Mouse (Mus musculus): ENCODE measurements around the gene Abi1. TPM values are rescaled to one million over a fixed set of nuclear protein-coding genes. Genes with fewer than 3 reads are reported as not detected.

Gene Abi1
- polyA plus RNA-seq, 1 experiment from 2014 or later: 40.7 TPM

GRCm38 (mm10) chr2:22985973-22986657 lies 53.9 kb downstream of the Abi1 start:
- TF ChIP-seq CTCF (IDR thresholded peaks at IDR 0.05; ENCODE audit: low read depth) (no peak), EP300 (optimal IDR thresholded peaks at IDR 0.05) (no peak)
- H3K4me2 ChIP-seq (replicated peaks; ENCODE audit: low read depth): no peak overlapping the region
- no peaks in the 10 kb centered on the region for H3K27me3 ChIP-seq (ENCODE audit: control insufficient read depth, insufficient read depth, low read length)
- WGBS: 82% methylated on average over 2 of the region's 2 CpGs
- H3K4me1 ChIP-seq (replicated peaks; ENCODE audit: control insufficient read depth, insufficient read depth): no peaks in the 10 kb centered on the region
- H3K27ac ChIP-seq (replicated peaks): no peak overlapping the region
- H3K36me3 ChIP-seq (ENCODE audit: control insufficient read depth, insufficient read depth, low read length): no peaks in the 10 kb centered on the region
- ATAC-seq (ENCODE audit: low FRiP score, low TSS enrichment) (no peak), DNase-seq (ENCODE audit: low spot score) (no peak)
- no peak overlapping the region for H3K4me3 ChIP-seq (ENCODE audit: low read depth, low read length)
- no peaks in the 10 kb centered on the region for H3K9me3 ChIP-seq (ENCODE audit: control insufficient read depth, low read length)
- H3K9ac ChIP-seq (ENCODE audit: low read length): no peak overlapping the region

- ATAC-seq (ENCODE audit: low FRiP score, low TSS enrichment) (no peak), DNase-seq (ENCODE audit: low spot score) (no peak)
- Histone ChIP-seq H3K9me3 (ENCODE audit: control insufficient read depth, low read length) (no peaks in the 10 kb centered on the region), H3K4me1 (replicated peaks; ENCODE audit: control insufficient read depth, insufficient read depth) (no peaks in the 10 kb centered on the region), H3K27me3 (ENCODE audit: control insufficient read depth, insufficient read depth, low read length) (no peaks in the 10 kb centered on the region), H3K4me2 (replicated peaks; ENCODE audit: low read depth) (no peak overlapping the region), H3K36me3 (ENCODE audit: control insufficient read depth, insufficient read depth, low read length) (no peaks in the 10 kb centered on the region), H3K9ac (ENCODE audit: low read length) (no peak overlapping the region), H3K27ac (replicated peaks) (no peak overlapping the region), H3K4me3 (ENCODE audit: low read depth, low read length) (no peak overlapping the region)
- no peak for TF ChIP-seq CTCF (IDR thresholded peaks at IDR 0.05; ENCODE audit: low read depth)
- no peak for TF ChIP-seq EP300 (optimal IDR thresholded peaks at IDR 0.05)
- 64% methylated on average over 3 of the region's 3 CpGs for WGBS
Measured at GRCm38 (mm10) chr2:22977387-22977973, 62.6 kb downstream of the Abi1 start.

DNA sequence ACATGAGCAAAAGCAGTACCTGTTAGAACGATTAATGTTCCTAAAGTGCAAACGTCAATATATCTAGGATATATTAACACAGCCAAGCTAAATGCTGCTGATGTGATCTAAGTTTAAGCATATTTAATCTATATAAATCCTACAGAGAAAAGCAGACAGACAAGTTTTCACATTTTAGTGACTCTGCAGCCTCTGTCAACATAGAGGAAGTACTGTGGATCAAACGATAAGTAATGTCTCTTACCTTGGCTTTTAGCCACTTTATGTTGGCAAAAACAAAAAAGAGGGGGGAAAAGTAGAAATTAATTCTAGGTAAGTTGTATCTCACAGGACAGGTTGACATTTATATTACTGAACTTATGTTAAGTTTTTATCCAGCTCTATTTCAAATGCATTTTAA lies 77.1 kb downstream of the Abi1 start:
- DNase-seq (ENCODE audit: low spot score) (no peak), ATAC-seq (ENCODE audit: low FRiP score, low TSS enrichment) (no peak)
- H3K4me3 ChIP-seq (ENCODE audit: low read depth, low read length): no peak overlapping the region
- TF ChIP-seq CTCF (IDR thresholded peaks at IDR 0.05; ENCODE audit: low read depth) (no peak), EP300 (optimal IDR thresholded peaks at IDR 0.05) (no peak)
- H3K36me3 ChIP-seq (ENCODE audit: control insufficient read depth, insufficient read depth, low read length): no peaks in the 10 kb centered on the region
- H3K9me3 ChIP-seq (ENCODE audit: control insufficient read depth, low read length): no peaks in the 10 kb centered on the region
- no peaks in the 10 kb centered on the region for H3K4me1 ChIP-seq (replicated peaks; ENCODE audit: control insufficient read depth, insufficient read depth)
- no peak overlapping the region for H3K27ac ChIP-seq (replicated peaks)
- no peaks in the 10 kb centered on the region for H3K27me3 ChIP-seq (ENCODE audit: control insufficient read depth, insufficient read depth, low read length)
- H3K4me2 ChIP-seq (replicated peaks; ENCODE audit: low read depth): no peak overlapping the region
- 35% methylated on average over 3 of the region's 3 CpGs for WGBS
- no peak overlapping the region for H3K9ac ChIP-seq (ENCODE audit: low read length)

DNA sequence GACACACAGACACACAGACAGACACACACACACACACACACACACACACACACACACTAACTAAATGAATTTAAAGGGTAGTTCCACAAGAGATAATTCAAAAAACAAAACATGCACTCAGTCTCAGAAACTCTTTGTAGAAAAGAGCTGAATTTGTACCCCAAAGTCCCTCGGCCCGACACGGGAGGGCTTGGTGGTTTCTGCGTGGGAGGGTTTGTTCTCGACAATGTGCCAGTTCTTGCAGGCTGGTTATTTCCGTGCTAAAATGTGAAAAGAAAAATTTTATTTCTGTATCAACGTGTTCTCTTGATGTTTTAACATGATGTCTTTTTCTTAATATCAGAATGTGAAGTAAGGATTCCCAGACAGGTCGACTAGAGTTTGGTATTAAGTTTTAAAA lies 77.8 kb downstream of the Abi1 start:
- no peak overlapping the region for H3K4me2 ChIP-seq (replicated peaks; ENCODE audit: low read depth)
- ATAC-seq (ENCODE audit: low FRiP score, low TSS enrichment) (no peak), DNase-seq (ENCODE audit: low spot score) (no peak)
- no peak overlapping the region for H3K4me3 ChIP-seq (ENCODE audit: low read depth, low read length)
- 86% methylated on average over 8 of the region's 8 CpGs for WGBS
- no peak overlapping the region for H3K27ac ChIP-seq (replicated peaks)
- H3K9me3 ChIP-seq (ENCODE audit: control insufficient read depth, low read length): no peaks in the 10 kb centered on the region
- no peak for TF ChIP-seq CTCF (IDR thresholded peaks at IDR 0.05; ENCODE audit: low read depth)
- no peak for TF ChIP-seq EP300 (optimal IDR thresholded peaks at IDR 0.05)
- no peaks in the 10 kb centered on the region for H3K36me3 ChIP-seq (ENCODE audit: control insufficient read depth, insufficient read depth, low read length)
- H3K4me1 ChIP-seq (replicated peaks; ENCODE audit: control insufficient read depth, insufficient read depth): no peaks in the 10 kb centered on the region
- no peaks in the 10 kb centered on the region for H3K27me3 ChIP-seq (ENCODE audit: control insufficient read depth, insufficient read depth, low read length)
- H3K9ac ChIP-seq (ENCODE audit: low read length): no peak overlapping the region

GRCm38 (mm10) chr2:22961681-22962080 lies 78.4 kb downstream of the Abi1 start:
- no peak for ATAC-seq (ENCODE audit: low FRiP score, low TSS enrichment)
- H3K4me3 ChIP-seq (ENCODE audit: low read depth, low read length): no peak overlapping the region
- no peaks in the 10 kb centered on the region for H3K4me1 ChIP-seq (replicated peaks; ENCODE audit: control insufficient read depth, insufficient read depth)
- no peak overlapping the region for H3K27ac ChIP-seq (replicated peaks)
- no peaks in the 10 kb centered on the region for H3K9me3 ChIP-seq (ENCODE audit: control insufficient read depth, low read length)
- WGBS: 98% methylated on average over 2 of the region's 2 CpGs
- TF ChIP-seq CTCF (IDR thresholded peaks at IDR 0.05; ENCODE audit: low read depth) (peak; percentile 45), EP300 (optimal IDR thresholded peaks at IDR 0.05) (no peak)
- H3K9ac ChIP-seq (ENCODE audit: low read length): no peak overlapping the region
- no peaks in the 10 kb centered on the region for H3K27me3 ChIP-seq (ENCODE audit: control insufficient read depth, insufficient read depth, low read length)
- no peak overlapping the region for H3K4me2 ChIP-seq (replicated peaks; ENCODE audit: low read depth)
- no peak for DNase-seq (ENCODE audit: low spot score)
- no peaks in the 10 kb centered on the region for H3K36me3 ChIP-seq (ENCODE audit: control insufficient read depth, insufficient read depth, low read length)

DNA sequence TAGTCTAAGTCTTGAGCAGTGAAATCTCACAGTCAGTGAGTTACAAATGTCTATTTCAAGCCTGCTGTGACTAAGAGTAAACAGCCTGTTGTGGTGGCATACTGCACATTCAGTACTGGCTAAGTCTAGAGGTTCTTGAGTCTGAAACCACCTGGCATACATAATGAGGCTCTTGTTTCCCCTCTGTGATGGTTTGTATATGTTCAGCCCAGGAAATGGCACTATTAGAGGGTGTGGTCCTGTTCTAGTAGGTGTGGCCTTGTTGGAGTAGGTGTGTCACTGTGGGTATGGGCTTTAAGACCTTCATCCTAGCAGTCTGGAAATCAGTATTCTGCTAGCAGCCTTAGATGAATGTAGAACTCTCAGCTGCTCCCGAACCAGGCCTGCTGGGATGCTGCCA lies 82.6 kb downstream of the Abi1 start:
- WGBS: 86% methylated on average over 1 of the region's 1 CpGs
- no peak for ATAC-seq (ENCODE audit: low FRiP score, low TSS enrichment)

More for the DNA sequence above, 82.6 kb downstream of the Abi1 start:
- TF ChIP-seq EP300 (optimal IDR thresholded peaks at IDR 0.05) (no peak), CTCF (IDR thresholded peaks at IDR 0.05; ENCODE audit: low read depth) (no peak)
- Histone ChIP-seq H3K27me3 (ENCODE audit: control insufficient read depth, insufficient read depth, low read length) (no peaks in the 10 kb centered on the region), H3K4me3 (ENCODE audit: low read depth, low read length) (no peak overlapping the region), H3K27ac (replicated peaks) (no peak overlapping the region), H3K9ac (ENCODE audit: low read length) (no peak overlapping the region), H3K4me2 (replicated peaks; ENCODE audit: low read depth) (no peak overlapping the region), H3K9me3 (ENCODE audit: control insufficient read depth, low read length) (no peaks in the 10 kb centered on the region), H3K4me1 (replicated peaks; ENCODE audit: control insufficient read depth, insufficient read depth) (no peaks in the 10 kb centered on the region), H3K36me3 (ENCODE audit: control insufficient read depth, insufficient read depth, low read length) (no peaks in the 10 kb centered on the region)
- no peak for DNase-seq (ENCODE audit: low spot score)

Data from stomach, postnatal 0 days (tissue).